Mouse (Mus musculus): ENCODE measurements around the gene Tex30. TPM values are rescaled to one million over a fixed set of nuclear protein-coding genes. Genes with fewer than 3 reads are reported as not detected.
A peak's percentile ranks its signal among the peaks of the same experiment; 100 is the strongest.
"Not testable (repeated sequence)": the region's sequence is repeated elsewhere in the genome, so short reads cannot be mapped to it uniquely, and the experiment has no call there.

The Tex30 gene
- total and polyA plus RNA-seq, 2 experiments from 2014 or later, result 17.7 to 35.5 TPM

- no peak for TF ChIP-seq CTCF (IDR thresholded peaks at IDR 0.05; ENCODE audit: low read depth)
- TF ChIP-seq EP300 (IDR thresholded peaks at IDR 0.05; ENCODE audit: low read depth), result no peak
- Histone ChIP-seq H3K4me3 (ENCODE audit: low read depth, low read length) (no peak overlapping the region), H3K27me3 (ENCODE audit: control insufficient read depth, insufficient read depth, low read length) (no peaks in the 10 kb centered on the region), H3K4me2 (ENCODE audit: low read depth, low read length) (no peak overlapping the region), H3K27ac (ENCODE audit: low read depth) (no peak overlapping the region), H3K4me1 (ENCODE audit: control insufficient read depth, insufficient read depth) (no peaks in the 10 kb centered on the region), H3K36me3 (replicated peaks; ENCODE audit: control insufficient read depth, insufficient read depth, low read length) (no peaks in the 10 kb centered on the region), H3K9ac (replicated peaks; ENCODE audit: low read depth, low read length) (no peak overlapping the region), H3K9me3 (replicated peaks; ENCODE audit: control insufficient read depth, low read length) (no peaks in the 10 kb centered on the region)
- DNase-seq (ENCODE audit: low spot score) (no peak), ATAC-seq (ENCODE audit: insufficient read depth, low read depth) (no peak)
- WGBS, result 92% methylated on average over 6 of the region's 6 CpGs
These were observed 38.8 kb downstream of the Tex30 start for GRCm38 (mm10) chr1:44063439-44063838.

DNA sequence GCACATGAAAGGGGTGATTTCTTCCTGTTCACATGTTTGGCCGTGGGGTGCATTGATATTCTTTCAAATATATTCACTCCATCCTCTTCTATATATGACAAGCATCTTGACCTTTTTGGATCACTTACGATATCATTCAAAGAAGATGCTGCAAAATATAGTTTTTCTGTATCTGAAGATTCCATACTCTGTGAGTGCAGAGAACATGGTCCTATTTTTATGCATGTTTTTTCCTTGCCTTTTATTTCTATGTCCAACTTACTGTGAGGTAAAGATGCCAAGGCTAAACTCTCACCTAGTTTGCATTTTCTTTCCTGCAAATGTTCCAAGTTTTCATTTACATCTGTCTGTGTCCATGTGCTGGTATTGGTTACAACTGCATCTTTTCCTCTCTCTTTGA, 40.4 kb downstream of the Tex30 start, which contains the start of gene Gm8251:
Gm8251 (minus strand) TSS at position 101 of the 400 bp plus-strand sequence.
- Histone ChIP-seq H3K27ac (ENCODE audit: low read depth) (no peak within 1 kb of the TSS), H3K4me1 (ENCODE audit: control insufficient read depth, insufficient read depth) (no peaks in the 10 kb centered on the region), H3K9ac (replicated peaks; ENCODE audit: low read depth, low read length) (no peak within 1 kb of the TSS), H3K27me3 (ENCODE audit: control insufficient read depth, insufficient read depth, low read length) (no peaks in the 10 kb centered on the region), H3K4me2 (ENCODE audit: low read depth, low read length) (no peak within 1 kb of the TSS), H3K36me3 (replicated peaks; ENCODE audit: control insufficient read depth, insufficient read depth, low read length) (no peaks in the 10 kb centered on the region), H3K4me3 (ENCODE audit: low read depth, low read length) (no peak within 1 kb of the TSS), H3K9me3 (replicated peaks; ENCODE audit: control insufficient read depth, low read length) (no peaks in the 10 kb centered on the region)
- WGBS, result 81% methylated on average over 2 of the region's 2 CpGs
- ATAC-seq (ENCODE audit: insufficient read depth, low read depth), result no peak
- DNase-seq (ENCODE audit: low spot score), result no peak
- TF ChIP-seq EP300 (IDR thresholded peaks at IDR 0.05; ENCODE audit: low read depth) (no peak), CTCF (IDR thresholded peaks at IDR 0.05; ENCODE audit: low read depth) (no peak)

DNA sequence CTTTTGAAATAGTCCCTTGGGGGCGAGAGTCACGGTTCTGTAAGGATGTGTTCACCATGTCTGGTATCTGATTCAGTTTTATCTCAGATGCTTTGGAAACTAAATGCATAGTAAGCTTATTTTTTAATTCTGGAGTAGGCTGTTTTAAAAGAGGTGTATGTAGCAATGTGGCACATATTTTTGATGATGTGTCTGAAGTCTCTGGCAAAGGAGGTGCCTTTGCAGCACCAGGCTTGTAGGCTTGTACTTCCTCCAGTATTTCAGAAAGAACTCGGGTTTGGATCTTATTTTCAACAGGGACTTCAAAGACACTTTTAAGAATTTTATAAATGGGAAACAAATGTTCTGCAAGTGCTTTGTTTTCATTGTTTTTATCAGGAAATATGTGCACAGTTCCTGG, 44.4 kb downstream of the Tex30 start:
- TF ChIP-seq CTCF (IDR thresholded peaks at IDR 0.05; ENCODE audit: low read depth) (no peak), EP300 (IDR thresholded peaks at IDR 0.05; ENCODE audit: low read depth) (no peak)
- Histone ChIP-seq H3K9me3 (replicated peaks; ENCODE audit: control insufficient read depth, low read length) (no peaks in the 10 kb centered on the region), H3K4me3 (ENCODE audit: low read depth, low read length) (no peak overlapping the region)

DNA sequence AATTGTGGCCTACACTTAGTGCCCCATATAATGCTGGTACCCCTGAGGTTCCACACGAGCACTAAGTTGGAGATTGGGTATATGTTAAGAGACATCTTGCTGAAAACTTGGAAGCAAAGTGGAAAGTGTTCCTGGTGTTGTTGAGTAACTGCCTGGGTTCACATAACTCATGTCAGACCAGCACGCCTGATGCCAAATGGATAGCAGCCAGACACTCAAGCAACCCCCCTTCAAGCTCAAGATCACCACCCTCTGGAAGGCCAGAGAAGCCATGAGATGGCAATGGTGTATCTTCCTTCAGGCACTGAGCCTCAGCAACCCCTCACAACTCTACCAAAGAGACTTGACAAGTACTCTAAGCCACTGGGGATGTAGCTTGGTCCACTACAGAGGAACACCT, 55.7 kb downstream of the Tex30 start:
- no peak for TF ChIP-seq EP300 (IDR thresholded peaks at IDR 0.05; ENCODE audit: low read depth)
- no peak for TF ChIP-seq CTCF (IDR thresholded peaks at IDR 0.05; ENCODE audit: low read depth)
- Histone ChIP-seq H3K4me2 (ENCODE audit: low read depth, low read length) (no peak overlapping the region), H3K36me3 (replicated peaks; ENCODE audit: control insufficient read depth, insufficient read depth, low read length) (no peaks in the 10 kb centered on the region), H3K9me3 (replicated peaks; ENCODE audit: control insufficient read depth, low read length) (no peaks in the 10 kb centered on the region), H3K4me3 (ENCODE audit: low read depth, low read length) (no peak overlapping the region), H3K27me3 (ENCODE audit: control insufficient read depth, insufficient read depth, low read length) (no peaks in the 10 kb centered on the region), H3K27ac (ENCODE audit: low read depth) (no peak overlapping the region), H3K9ac (replicated peaks; ENCODE audit: low read depth, low read length) (no peak overlapping the region), H3K4me1 (ENCODE audit: control insufficient read depth, insufficient read depth) (no peaks in the 10 kb centered on the region)
- 44% methylated on average over 2 of the region's 2 CpGs for WGBS
- ATAC-seq (ENCODE audit: insufficient read depth, low read depth) (no peak), DNase-seq (ENCODE audit: low spot score) (no peak)

More for the DNA sequence above, 44.4 kb downstream of the Tex30 start:
- Histone ChIP-seq H3K9ac (replicated peaks; ENCODE audit: low read depth, low read length) (no peak overlapping the region), H3K4me2 (ENCODE audit: low read depth, low read length) (no peak overlapping the region), H3K36me3 (replicated peaks; ENCODE audit: control insufficient read depth, insufficient read depth, low read length) (no peaks in the 10 kb centered on the region), H3K27me3 (ENCODE audit: control insufficient read depth, insufficient read depth, low read length) (no peaks in the 10 kb centered on the region), H3K27ac (ENCODE audit: low read depth) (no peak overlapping the region), H3K4me1 (ENCODE audit: control insufficient read depth, insufficient read depth) (no peaks in the 10 kb centered on the region)
- DNase-seq (ENCODE audit: low spot score) (no peak), ATAC-seq (ENCODE audit: insufficient read depth, low read depth) (no peak)
- 62% methylated on average over 3 of the region's 3 CpGs for WGBS

DNA sequence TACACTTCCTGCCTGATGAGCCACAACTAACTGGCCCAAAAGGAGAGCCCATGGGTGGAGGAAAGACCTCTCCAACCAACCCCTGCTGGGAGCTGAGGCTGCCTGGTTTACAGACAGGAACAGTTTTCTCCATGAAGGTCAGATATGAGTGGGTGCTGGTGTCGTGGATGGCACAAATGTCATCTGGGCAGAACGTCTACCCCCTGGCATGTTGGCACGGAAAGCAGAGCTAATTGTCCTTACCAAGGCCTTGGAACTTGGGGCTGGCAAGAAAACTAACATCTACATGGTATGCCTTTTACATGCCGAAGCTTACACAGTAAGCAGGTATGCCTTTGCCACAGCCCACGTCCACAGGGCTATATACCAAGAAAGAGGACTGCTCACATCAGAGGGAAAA, 56.6 kb downstream of the Tex30 start:
- not testable (repeated sequence) for H3K36me3 ChIP-seq (replicated peaks; ENCODE audit: control insufficient read depth, insufficient read depth, low read length); DNase-seq (ENCODE audit: low spot score); H3K4me2 ChIP-seq (ENCODE audit: low read depth, low read length); ATAC-seq (ENCODE audit: insufficient read depth, low read depth); H3K27me3 ChIP-seq (ENCODE audit: control insufficient read depth, insufficient read depth, low read length); H3K4me3 ChIP-seq (ENCODE audit: low read depth, low read length); H3K27ac ChIP-seq (ENCODE audit: low read depth); H3K9me3 ChIP-seq (replicated peaks; ENCODE audit: control insufficient read depth, low read length); H3K9ac ChIP-seq (replicated peaks; ENCODE audit: low read depth, low read length); H3K4me1 ChIP-seq (ENCODE audit: control insufficient read depth, insufficient read depth)
- 66% methylated on average over 5 of the region's 5 CpGs for WGBS

GRCm38 (mm10) chr1:44042555-44042915, 59.7 kb downstream of the Tex30 start:
- H3K4me1 ChIP-seq (ENCODE audit: control insufficient read depth, insufficient read depth), result no peaks in the 10 kb centered on the region
- no peak overlapping the region for H3K27ac ChIP-seq (ENCODE audit: low read depth)

More at GRCm38 (mm10) chr1:44042555-44042915, 59.7 kb downstream of the Tex30 start:
- Histone ChIP-seq H3K4me3 (ENCODE audit: low read depth, low read length) (peak overlapping the region; percentile 64), H3K9me3 (replicated peaks; ENCODE audit: control insufficient read depth, low read length) (no peaks in the 10 kb centered on the region), H3K4me2 (ENCODE audit: low read depth, low read length) (peak overlapping the region; percentile 87), H3K27me3 (ENCODE audit: control insufficient read depth, insufficient read depth, low read length) (no peaks in the 10 kb centered on the region), H3K36me3 (replicated peaks; ENCODE audit: control insufficient read depth, insufficient read depth, low read length) (no peaks in the 10 kb centered on the region), H3K9ac (replicated peaks; ENCODE audit: low read depth, low read length) (peak overlapping the region; percentile 62)
- TF ChIP-seq CTCF (IDR thresholded peaks at IDR 0.05; ENCODE audit: low read depth), result no peak
- TF ChIP-seq EP300 (IDR thresholded peaks at IDR 0.05; ENCODE audit: low read depth), result no peak
- 2% methylated on average over 6 of the region's 6 CpGs for WGBS
- DNase-seq (ENCODE audit: low spot score) (no peak), ATAC-seq (ENCODE audit: insufficient read depth, low read depth) (peak; percentile 30; the same call in 1 of the 2 replicates)

Measured in heart, postnatal 0 days (tissue).